Mouse (Mus musculus) kidney, embryonic 14.5 days (tissue): ENCODE results near the gene Gm28038. TPM values are rescaled to one million over a fixed set of nuclear protein-coding genes. Genes with fewer than 3 reads are reported as not detected.
A peak's percentile ranks its signal among the peaks of the same experiment; 100 is the strongest.

ENCODE experiments used
- ATAC-seq: fragments of 200-750 bp; cut with Nextera tagmentation; 2 replicates; pipeline ENCODE4 v1.8.0; 2017; ENCODE audit warnings: moderate number of reproducible peaks, mild to moderate bottlenecking, moderate TSS enrichment, moderate library complexity; ENCODE audit not compliant: low FRiP score, low TSS enrichment
- H3K27ac ChIP-seq: fragments of 300-500 bp; sonication (generic); 2 replicates; pipeline ENCODE4 v1.5.1; 2014; ENCODE audit warnings: low read depth, mild to moderate bottlenecking, low read length, moderate library complexity, mixed read lengths
- H3K27me3 ChIP-seq: fragments of 300-500 bp; sonication (generic); 2 replicates; pipeline ENCODE4 v1.6.1; 2014; ENCODE audit warnings: mild to moderate bottlenecking, low read length; ENCODE audit not compliant: control insufficient read depth, insufficient read depth
- H3K36me3 ChIP-seq: fragments of 300-500 bp; sonication (generic); 2 replicates; pipeline ENCODE4 v1.6.1; 2014; ENCODE audit warnings: low read length, mixed read lengths; ENCODE audit not compliant: control insufficient read depth, insufficient read depth
- H3K4me1 ChIP-seq: fragments of 300-500 bp; sonication (generic); 2 replicates; pipeline ENCODE4 v1.6.1; 2014; ENCODE audit warnings: low read length, mixed read lengths; ENCODE audit not compliant: control insufficient read depth, insufficient read depth
- H3K4me2 ChIP-seq: fragments of 300-500 bp; sonication (generic); replicated peaks from 2 replicates; pipeline ENCODE4 v1.6.1; 2014; ENCODE audit warnings: low read depth, mild to moderate bottlenecking, low read length
- H3K4me3 ChIP-seq: fragments of 300-500 bp; sonication (generic); 2 replicates; pipeline ENCODE4 v1.5.1; 2014; ENCODE audit warnings: mild to moderate bottlenecking, low read length
- H3K9ac ChIP-seq: fragments of 300-500 bp; sonication (generic); 2 replicates; pipeline ENCODE4 v1.6.1; 2014; ENCODE audit warnings: low read depth, mild to moderate bottlenecking, low read length, moderate library complexity
- H3K9me3 ChIP-seq: fragments of 300-500 bp; sonication (generic); 2 replicates; pipeline ENCODE4 v1.6.1; 2016; ENCODE audit warnings: low read length; ENCODE audit not compliant: control insufficient read depth
- WGBS: fragments of 180-500 bp; shearing (Covaris S2); extraction: QIAGEN DNeasy Blood & Tissue Kit; methylation state at CpG from one replicate; pipeline ENCODE4 v1.1.7; 2014; 5-methylcytosine and 5-hydroxymethylcytosine counted together
- polyA plus RNA-seq: library from polyadenylated mRNA; unstranded; fragments of >200 nt; fragmentation: Nextera tagmentation; extraction: Ambion mirVana; gene quantifications from 2 replicates; pipeline ENCODE4 v1.2.1, GENCODE M21; 2014

Gene Gm28038
- polyA plus RNA-seq, 1 experiment from 2014 or later: not detected

- Histone ChIP-seq H3K4me1 (0 out of 2 replicates have a peak, but pooled peaks cover 5% of the 10 kb centered on the region), H3K4me3 (no peak overlapping the region), H3K9ac (no peak overlapping the region), H3K27me3 (no peaks in the 10 kb centered on the region), H3K4me2 (no peak overlapping the region), H3K27ac (peak overlapping the region; percentile 77; the same call in 1 of the 2 replicates), H3K36me3 (peaks cover 60% of the 10 kb centered on the region), H3K9me3 (no peaks in the 10 kb centered on the region)
- ATAC-seq: no peak
- WGBS: 61% methylated on average over 3 of the region's 3 CpGs
Observed at GRCm38 (mm10) chr2:30252521-30252920, 28.3 kb upstream of the Gm28038 start.

- H3K4me1 ChIP-seq: 0 out of 2 replicates have a peak, but pooled peaks cover 5% of the 10 kb centered on the region
- peaks cover 61% of the 10 kb centered on the region for H3K36me3 ChIP-seq
- H3K27me3 ChIP-seq: no peaks in the 10 kb centered on the region
- H3K9me3 ChIP-seq: no peaks in the 10 kb centered on the region
- no peak for ATAC-seq
- no peak overlapping the region for H3K27ac ChIP-seq
- no peak overlapping the region for H3K9ac ChIP-seq
- no peak overlapping the region for H3K4me3 ChIP-seq
- WGBS: 79% methylated on average over 5 of the region's 5 CpGs
- no peak overlapping the region for H3K4me2 ChIP-seq
Observed at GRCm38 (mm10) chr2:30253809-30254208, 27.0 kb upstream of the Gm28038 start.

- ATAC-seq: no peak
- Histone ChIP-seq H3K4me2 (no peak overlapping the region), H3K36me3 (peaks cover 57% of the 10 kb centered on the region), H3K4me3 (no peak overlapping the region), H3K4me1 (0 out of 2 replicates have a peak, but pooled peaks cover 5% of the 10 kb centered on the region), H3K9ac (no peak overlapping the region), H3K27me3 (no peaks in the 10 kb centered on the region), H3K9me3 (no peaks in the 10 kb centered on the region), H3K27ac (no peak overlapping the region)
- WGBS: 97% methylated on average over 42 of the region's 42 CpGs
Observed at GRCm38 (mm10) chr2:30255631-30256395, 25.0 kb upstream of the Gm28038 start.

- H3K27ac ChIP-seq: no peak overlapping the region
- no peak for ATAC-seq
- H3K9ac ChIP-seq: no peak overlapping the region
- H3K36me3 ChIP-seq: peaks cover 58% of the 10 kb centered on the region
- H3K27me3 ChIP-seq: no peaks in the 10 kb centered on the region
- no peak overlapping the region for H3K4me2 ChIP-seq
- WGBS: 97% methylated on average over 30 of the region's 30 CpGs
- H3K9me3 ChIP-seq: no peaks in the 10 kb centered on the region
- no peak overlapping the region for H3K4me3 ChIP-seq
- 0 out of 2 replicates have a peak, but pooled peaks cover 3% of the 10 kb centered on the region for H3K4me1 ChIP-seq
Observed at GRCm38 (mm10) chr2:30256616-30257350, 24.1 kb upstream of the Gm28038 start.

GRCm38 (mm10) chr2:30257699-30258460 is 23.0 kb upstream of the Gm28038 start:
- H3K9ac ChIP-seq: no peak overlapping the region
- no peak overlapping the region for H3K4me2 ChIP-seq
- no peaks in the 10 kb centered on the region for H3K9me3 ChIP-seq
- no peak overlapping the region for H3K27ac ChIP-seq
- H3K27me3 ChIP-seq: no peaks in the 10 kb centered on the region
- H3K36me3 ChIP-seq: peaks cover 67% of the 10 kb centered on the region
- H3K4me1 ChIP-seq: no peaks in the 10 kb centered on the region
- no peak overlapping the region for H3K4me3 ChIP-seq
- no peak for ATAC-seq
- WGBS: 83% methylated on average over 7 of the region's 7 CpGs

GRCm38 (mm10) chr2:30258600-30258999 is 22.2 kb upstream of the Gm28038 start:
- 70% methylated on average over 4 of the region's 4 CpGs for WGBS
- H3K27ac ChIP-seq: no peak overlapping the region

GRCm38 (mm10) chr2:30259131-30260064 is 21.4 kb upstream of the Gm28038 start:
- H3K36me3 ChIP-seq: peaks cover 79% of the 10 kb centered on the region
- H3K4me2 ChIP-seq: no peak overlapping the region
- no peak overlapping the region for H3K4me3 ChIP-seq
- no peak for ATAC-seq
- no peaks in the 10 kb centered on the region for H3K9me3 ChIP-seq
- no peak overlapping the region for H3K9ac ChIP-seq
- 88% methylated on average over 15 of the region's 15 CpGs for WGBS
- H3K4me1 ChIP-seq: peaks cover 3% of the 10 kb centered on the region; the same call in 1 of the 2 replicates
- no peak overlapping the region for H3K27ac ChIP-seq
- H3K27me3 ChIP-seq: no peaks in the 10 kb centered on the region

More at GRCm38 (mm10) chr2:30258600-30258999, 22.2 kb upstream of the Gm28038 start:
- Histone ChIP-seq H3K4me1 (no peaks in the 10 kb centered on the region), H3K9ac (no peak overlapping the region), H3K4me2 (no peak overlapping the region), H3K4me3 (no peak overlapping the region), H3K36me3 (peaks cover 71% of the 10 kb centered on the region), H3K27me3 (no peaks in the 10 kb centered on the region), H3K9me3 (no peaks in the 10 kb centered on the region)
- ATAC-seq: 0 out of 2 replicates have a peak, but pooled peaks have one; percentile 24
